In genomic region chr16:16896015-16896381, GRCm38 (mm10) we compare ENCODE assay signal across 8 mouse cellular contexts. TPM values are rescaled to one million over a fixed set of nuclear protein-coding genes. Genes with fewer than 3 reads are reported as not detected.
DNase-seq lines count a peak whose midpoint lies in the region; ATAC-seq and TF ChIP-seq lines count a peak whose summit lies in the region.

No protein-coding gene starts in this region.

- WGBS in heart, embryonic 13.5 days = 34% methylated on average over 4 of the region's 4 CpGs
- 22% methylated on average over 4 of the region's 4 CpGs for WGBS in hindbrain, embryonic 12.5 days
- WGBS in midbrain, embryonic 12.5 days = 19% methylated on average over 4 of the region's 4 CpGs

- H3K27ac ChIP-seq in heart, embryonic 13.5 days (replicated peaks) = no peak overlapping the region; the same call in 1 of the 2 replicates
- peak overlapping the region; percentile 45; the same call in 1 of the 2 replicates for H3K27ac ChIP-seq in hindbrain, embryonic 12.5 days
- peak overlapping the region; percentile 50 for H3K27ac ChIP-seq in midbrain, embryonic 12.5 days (replicated peaks)

- ATAC-seq in heart, embryonic 13.5 days (ENCODE audit: extremely low read depth, insufficient number of reproducible peaks, low FRiP score, low TSS enrichment) = no peak
- no peak for ATAC-seq in G1E (ENCODE audit: extremely low read depth, insufficient number of reproducible peaks, low FRiP score, poor library complexity, severe bottlenecking)
- ATAC-seq in hindbrain, embryonic 12.5 days (ENCODE audit: low FRiP score) = no peak
- no peak for ATAC-seq in midbrain, embryonic 12.5 days (ENCODE audit: low FRiP score, low read depth)

- no peaks in the 10 kb centered on the region for H3K9me3 ChIP-seq in heart, embryonic 13.5 days
- no peaks in the 10 kb centered on the region for H3K9me3 ChIP-seq in G1E (replicated peaks)
- H3K9me3 ChIP-seq in hindbrain, embryonic 12.5 days (replicated peaks) = no peaks in the 10 kb centered on the region
- H3K9me3 ChIP-seq in midbrain, embryonic 12.5 days = no peaks in the 10 kb centered on the region

- H3K4me2 ChIP-seq in heart, embryonic 13.5 days = peak overlapping the region; percentile 89
- peak overlapping the region; percentile 65; the same call in 1 of the 2 replicates for H3K4me2 ChIP-seq in hindbrain, embryonic 12.5 days (replicated peaks)
- H3K4me2 ChIP-seq in midbrain, embryonic 12.5 days (replicated peaks) = peak overlapping the region; percentile 76

- H3K4me1 ChIP-seq in heart, embryonic 13.5 days = peaks cover 16% of the 10 kb centered on the region
- peaks cover 31% of the 10 kb centered on the region for H3K4me1 ChIP-seq in G1E (ENCODE audit: insufficient read depth, low read depth, low read length)
- peaks cover 17% of the 10 kb centered on the region for H3K4me1 ChIP-seq in hindbrain, embryonic 12.5 days
- H3K4me1 ChIP-seq in midbrain, embryonic 12.5 days = peaks cover 20% of the 10 kb centered on the region

- H3K27me3 ChIP-seq in heart, embryonic 13.5 days (replicated peaks) = no peaks in the 10 kb centered on the region
- H3K27me3 ChIP-seq in G1E (ENCODE audit: insufficient read depth, low read length) = no peaks in the 10 kb centered on the region
- H3K27me3 ChIP-seq in hindbrain, embryonic 12.5 days = no peaks in the 10 kb centered on the region
- no peaks in the 10 kb centered on the region for H3K27me3 ChIP-seq in midbrain, embryonic 12.5 days

- H3K4me3 ChIP-seq in heart, embryonic 13.5 days = peak overlapping the region; percentile 74
- peak overlapping the region; percentile 74; the same call in 1 of the 2 replicates for H3K4me3 ChIP-seq in G1E (ENCODE audit: low read depth, low read length)
- peak overlapping the region; percentile 58; the same call in 1 of the 2 replicates for H3K4me3 ChIP-seq in hindbrain, embryonic 12.5 days
- peak overlapping the region; percentile 63; the same call in 1 of the 2 replicates for H3K4me3 ChIP-seq in midbrain, embryonic 12.5 days

- H3K36me3 ChIP-seq in heart, embryonic 13.5 days = peaks cover 46% of the 10 kb centered on the region
- H3K36me3 ChIP-seq in G1E (replicated peaks) = peaks cover 63% of the 10 kb centered on the region
- peaks cover 28% of the 10 kb centered on the region for H3K36me3 ChIP-seq in hindbrain, embryonic 12.5 days
- peaks cover 35% of the 10 kb centered on the region for H3K36me3 ChIP-seq in midbrain, embryonic 12.5 days

- H3K9ac ChIP-seq in heart, embryonic 13.5 days = peak overlapping the region; percentile 88; the same call in 1 of the 2 replicates
- H3K9ac ChIP-seq in hindbrain, embryonic 12.5 days = peak overlapping the region; percentile 81
- H3K9ac ChIP-seq in midbrain, embryonic 12.5 days (replicated peaks) = no peak overlapping the region; the same call in 1 of the 2 replicates

- TF ChIP-seq CTCF in G1E (IDR thresholded peaks at IDR 0.05; ENCODE audit: low read depth, low read length) = no peak

- DNase-seq in heart, postnatal 4 days = no peak
- DNase-seq in G1E (ENCODE audit: low spot score) = no peak
- DNase-seq in adrenal gland, adult (ENCODE audit: inconsistent age in 2 of 2, low spot score in 1 of 2) = no peak
- no peak for DNase-seq in layer of hippocampus, postnatal 25 days (ENCODE audit: extremely low spot score in 1 of 2, low spot score in 1 of 2)
- no peak for DNase-seq in frontal cortex, postnatal 36 days (ENCODE audit: low spot score in 2 of 2)

RNA-seq across cellular contexts. Expression of gene Ppm1f, which starts 0.3 kb away (rescaled TPM):
- polyA plus RNA-seq in heart, embryonic 13.5 days (2015; fragmentation: Nextera tagmentation; extraction: Ambion mirVana) = 26.9 and 27.2 TPM in 2 replicates
- 10 to 100 TPM; 40.5 to 48.0 TPM for total RNA-seq in heart, postnatal 4 days (2021)
- total RNA-seq in G1E (2014; fragmentation: Nextera tagmentation) (5.5 and 10.9 TPM in 2 replicates), G1E (2017) (10.5 and 12.3 TPM in 2 replicates)
- 5.3 and 6.3 TPM in 2 replicates for polyA plus RNA-seq in G1E (2012)
- polyA plus RNA-seq in hindbrain, embryonic 12.5 days (2016; fragmentation: Nextera tagmentation; extraction: Ambion mirVana) = 36.3 and 37.9 TPM in 2 replicates
- 33.3 and 33.9 TPM in 2 replicates for polyA plus RNA-seq in midbrain, embryonic 12.5 days (2016; fragmentation: Nextera tagmentation; extraction: Ambion mirVana)
- total RNA-seq in layer of hippocampus, postnatal 25 days (2021) = 10 to 100 TPM; 43.2 to 44.0 TPM

RNA-seq across cellular contexts. Expression of gene Vpreb1, which starts 25.4 kb away (rescaled TPM):
- polyA plus RNA-seq in heart, embryonic 13.5 days (2015; fragmentation: Nextera tagmentation; extraction: Ambion mirVana) = 1.1 and 1.5 TPM in 2 replicates
- not detected for total RNA-seq in heart, postnatal 4 days (2021)
- total RNA-seq in G1E (2014; fragmentation: Nextera tagmentation) (not detected in 2 replicates), G1E (2017) (0.64 and 0.82 TPM in 2 replicates)
- 0.15 and 0.28 TPM in 2 replicates for polyA plus RNA-seq in G1E (2012)
- 1.6 and 2.5 TPM in 2 replicates for polyA plus RNA-seq in hindbrain, embryonic 12.5 days (2016; fragmentation: Nextera tagmentation; extraction: Ambion mirVana)
- polyA plus RNA-seq in midbrain, embryonic 12.5 days (2016; fragmentation: Nextera tagmentation; extraction: Ambion mirVana) = 0.79 and 1.6 TPM in 2 replicates
- total RNA-seq in layer of hippocampus, postnatal 25 days (2021) = 1 to 10 TPM in 1 of 2 experiments, under 1 TPM in 1; 0.52 to 1.6 TPM

RNA-seq across cellular contexts. Expression of gene Top3b, which starts 25.5 kb away (rescaled TPM):
- polyA plus RNA-seq in heart, embryonic 13.5 days (2015; fragmentation: Nextera tagmentation; extraction: Ambion mirVana) = 42.2 and 44.7 TPM in 2 replicates
- total RNA-seq in heart, postnatal 4 days (2021) = 10 to 100 TPM; 42.4 to 47.5 TPM
- total RNA-seq in G1E (2014; fragmentation: Nextera tagmentation) (59.7 and 96.6 TPM in 2 replicates), G1E (2017) (59.1 and 72.8 TPM in 2 replicates)
- 24.2 and 24.7 TPM in 2 replicates for polyA plus RNA-seq in G1E (2012)
- polyA plus RNA-seq in hindbrain, embryonic 12.5 days (2016; fragmentation: Nextera tagmentation; extraction: Ambion mirVana) = 74.2 and 81.7 TPM in 2 replicates
- 70.1 and 74.8 TPM in 2 replicates for polyA plus RNA-seq in midbrain, embryonic 12.5 days (2016; fragmentation: Nextera tagmentation; extraction: Ambion mirVana)
- total RNA-seq in layer of hippocampus, postnatal 25 days (2021) = 10 to 100 TPM; 61.5 to 70.4 TPM

RNA-seq across cellular contexts. Expression of gene Igll1, which starts 32.2 kb away (rescaled TPM):
- polyA plus RNA-seq in heart, embryonic 13.5 days (2015; fragmentation: Nextera tagmentation; extraction: Ambion mirVana) = not detected in 2 replicates
- not detected for total RNA-seq in heart, postnatal 4 days (2021)
- not detected in 2 replicates for total RNA-seq in G1E (2014; fragmentation: Nextera tagmentation)
- total RNA-seq in G1E (2017) = 0.27 TPM in 1 of 2 replicates, not detected in the other
- polyA plus RNA-seq in G1E (2012) = not detected in 2 replicates
- polyA plus RNA-seq in hindbrain, embryonic 12.5 days (2016; fragmentation: Nextera tagmentation; extraction: Ambion mirVana) = not detected in 2 replicates
- not detected in 2 replicates for polyA plus RNA-seq in midbrain, embryonic 12.5 days (2016; fragmentation: Nextera tagmentation; extraction: Ambion mirVana)
- total RNA-seq in layer of hippocampus, postnatal 25 days (2021) = not detected
